Mouse (Mus musculus) bone marrow, adult 2 months (tissue): ENCODE measurements around the gene Opa1.

ENCODE experiments used
- CTCF ChIP-seq: fragments of 200-500 bp; IDR thresholded peaks from 2 replicates; pipeline ENCODE4 v1.5.1; 2011; ENCODE audit warnings: low read length, control low read depth; ENCODE audit not compliant: control insufficient read depth, insufficient read depth
- POLR2A ChIP-seq: fragments of 200-500 bp; IDR thresholded peaks from 2 replicates; pipeline ENCODE4 v1.6.1; 2011; ENCODE audit warnings: low read depth, mild to moderate bottlenecking, control low read depth, low read length, borderline replicate concordance; ENCODE audit not compliant: control insufficient read depth

DNA sequence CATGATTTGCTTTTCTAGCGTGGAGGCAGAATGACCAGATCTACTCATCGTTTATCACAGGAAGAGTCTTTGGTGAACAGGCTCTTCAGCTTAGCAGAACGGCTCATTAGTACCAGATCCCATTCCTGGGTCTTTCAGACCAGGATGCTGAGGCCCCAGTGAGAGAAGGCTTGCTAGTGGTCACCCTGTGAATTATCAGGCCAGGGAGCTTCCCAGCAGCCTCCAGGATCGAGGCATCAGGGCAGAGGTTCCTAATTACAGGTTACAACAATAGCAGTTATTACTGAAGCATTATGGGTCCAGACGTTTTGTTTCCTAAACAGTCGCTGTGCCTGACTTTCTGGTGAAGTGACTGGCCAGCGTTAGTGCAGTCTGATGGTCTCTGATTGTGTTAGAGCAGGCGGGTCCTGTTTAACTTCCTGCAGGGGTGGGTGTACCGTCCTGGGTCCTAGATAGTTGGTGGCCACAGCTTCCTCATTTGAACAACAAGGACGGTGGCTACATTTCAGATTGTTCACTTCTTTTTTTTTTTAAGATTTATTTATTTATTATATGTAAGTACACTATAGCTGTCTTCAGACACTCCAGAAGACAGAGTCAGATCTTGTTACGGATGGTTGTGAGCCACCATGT lies 110.2 kb downstream of the Opa1 start:
- TF ChIP-seq POLR2A = no peak
- no peak for TF ChIP-seq CTCF
